Mouse (Mus musculus): ENCODE measurements at regions not wholly inside any gene's neighbourhood (a gene's known extent, or its start where the extent isn't known, plus 50 kb on each side); places are given as distances from the start of the nearest gene placed in this dataset.

- ATAC-seq (ENCODE audit: insufficient number of reproducible peaks, insufficient read depth, low FRiP score, low TSS enrichment, low read depth): no peak
- 84% methylated on average over 13 of the region's 13 CpGs for WGBS
- H3K9ac ChIP-seq (replicated peaks): no peak overlapping the region
- H3K27ac ChIP-seq: no peak overlapping the region
- no peaks in the 10 kb centered on the region for H3K9me3 ChIP-seq
- H3K4me2 ChIP-seq: no peak overlapping the region
- no peaks in the 10 kb centered on the region for H3K36me3 ChIP-seq
- H3K4me3 ChIP-seq (replicated peaks): no peak overlapping the region
- H3K4me1 ChIP-seq (replicated peaks): no peaks in the 10 kb centered on the region
- no peaks in the 10 kb centered on the region for H3K27me3 ChIP-seq
Measured at GRCm38 (mm10) chr1:177594341-177594740, 135.3 kb upstream of the 1700016C15Rik start.

GRCm38 (mm10) chr1:177595326-177595914, 134.2 kb upstream of the 1700016C15Rik start:
- H3K4me1 ChIP-seq (replicated peaks): no peaks in the 10 kb centered on the region
- H3K9ac ChIP-seq (replicated peaks): no peak overlapping the region
- WGBS: 88% methylated on average over 7 of the region's 7 CpGs
- H3K4me3 ChIP-seq (replicated peaks): no peak overlapping the region
- ATAC-seq (ENCODE audit: insufficient number of reproducible peaks, insufficient read depth, low FRiP score, low TSS enrichment, low read depth): no peak
- no peaks in the 10 kb centered on the region for H3K9me3 ChIP-seq
- no peaks in the 10 kb centered on the region for H3K36me3 ChIP-seq
- no peak overlapping the region for H3K4me2 ChIP-seq
- H3K27me3 ChIP-seq: no peaks in the 10 kb centered on the region
- no peak overlapping the region for H3K27ac ChIP-seq

DNA sequence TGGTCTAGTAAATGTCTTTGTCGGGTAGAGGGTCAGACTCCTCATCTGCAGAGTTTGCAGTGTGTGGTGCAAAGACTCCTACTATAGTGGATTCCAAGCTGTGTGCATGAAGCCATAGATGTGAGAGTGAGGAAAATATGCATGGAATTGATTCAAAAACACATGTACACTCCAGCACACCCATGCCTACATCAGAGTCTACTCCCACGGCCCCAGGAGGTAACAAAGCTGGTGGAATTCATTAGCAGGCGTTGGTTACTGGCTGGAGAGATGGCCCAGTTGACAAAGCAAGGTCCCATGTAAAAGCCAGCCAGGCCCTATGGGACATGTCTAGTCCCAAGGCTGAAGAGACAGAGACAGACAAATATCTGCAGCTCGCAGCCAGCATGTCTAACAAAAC, 132.6 kb upstream of the 1700016C15Rik start:
- no peak overlapping the region for H3K4me3 ChIP-seq (replicated peaks)
- no peaks in the 10 kb centered on the region for H3K9me3 ChIP-seq
- H3K4me2 ChIP-seq: no peak overlapping the region
- WGBS: 68% methylated on average over 4 of the region's 4 CpGs
- no peak for ATAC-seq (ENCODE audit: insufficient number of reproducible peaks, insufficient read depth, low FRiP score, low TSS enrichment, low read depth)
- no peaks in the 10 kb centered on the region for H3K36me3 ChIP-seq
- no peaks in the 10 kb centered on the region for H3K27me3 ChIP-seq
- no peaks in the 10 kb centered on the region for H3K4me1 ChIP-seq (replicated peaks)
- H3K9ac ChIP-seq (replicated peaks): no peak overlapping the region
- no peak overlapping the region for H3K27ac ChIP-seq

DNA sequence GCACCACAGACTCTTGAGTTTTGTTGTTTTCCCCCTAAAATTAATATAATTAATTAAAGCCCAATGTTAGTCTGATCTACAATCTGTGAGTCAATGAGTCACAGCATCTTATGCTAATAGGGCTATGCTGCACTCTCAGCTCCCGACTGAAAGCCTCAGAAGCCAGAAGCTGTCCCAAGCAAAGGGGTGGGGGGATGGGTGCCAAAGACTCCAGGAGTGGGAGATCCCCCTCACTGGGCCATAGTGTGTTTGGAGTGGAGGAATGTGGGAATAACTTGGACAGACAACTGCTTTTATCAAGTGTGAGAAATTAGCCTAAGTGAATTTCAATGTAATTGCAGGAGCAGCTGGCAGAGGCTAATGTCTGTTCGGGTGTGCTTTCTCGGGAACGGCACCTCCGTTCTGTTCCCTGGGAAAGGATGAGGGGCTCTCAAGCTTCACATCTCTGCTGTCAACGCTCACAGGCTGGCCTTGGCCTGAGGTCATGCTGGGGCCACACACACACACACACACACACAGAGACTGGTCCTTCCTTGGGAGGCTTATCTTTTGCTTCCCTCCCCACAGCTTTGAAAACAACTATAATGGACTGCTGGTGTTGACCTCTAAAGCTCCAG, 124.2 kb upstream of the 1700016C15Rik start:
- Histone ChIP-seq H3K4me3 (replicated peaks) (no peak overlapping the region), H3K27me3 (no peaks in the 10 kb centered on the region), H3K27ac (no peak overlapping the region), H3K4me2 (no peak overlapping the region), H3K4me1 (replicated peaks) (no peaks in the 10 kb centered on the region), H3K9ac (replicated peaks) (no peak overlapping the region), H3K9me3 (no peaks in the 10 kb centered on the region), H3K36me3 (no peaks in the 10 kb centered on the region)
- WGBS: 34% methylated on average over 6 of the region's 6 CpGs
- ATAC-seq (ENCODE audit: insufficient number of reproducible peaks, insufficient read depth, low FRiP score, low TSS enrichment, low read depth): no peak

- H3K36me3 ChIP-seq: no peaks in the 10 kb centered on the region
- no peak overlapping the region for H3K4me2 ChIP-seq
- no peaks in the 10 kb centered on the region for H3K9me3 ChIP-seq
- H3K9ac ChIP-seq (replicated peaks): no peak overlapping the region
- no peaks in the 10 kb centered on the region for H3K4me1 ChIP-seq (replicated peaks)
- no peak overlapping the region for H3K4me3 ChIP-seq (replicated peaks)
- WGBS: 63% methylated on average over 2 of the region's 2 CpGs
- no peak for ATAC-seq (ENCODE audit: insufficient number of reproducible peaks, insufficient read depth, low FRiP score, low TSS enrichment, low read depth)
- no peaks in the 10 kb centered on the region for H3K27me3 ChIP-seq
- no peak overlapping the region for H3K27ac ChIP-seq
Measured at GRCm38 (mm10) chr1:177607565-177607964, 122.0 kb upstream of the 1700016C15Rik start.

- H3K4me3 ChIP-seq (replicated peaks): no peak overlapping the region
- no peaks in the 10 kb centered on the region for H3K9me3 ChIP-seq
- no peaks in the 10 kb centered on the region for H3K36me3 ChIP-seq
- H3K4me1 ChIP-seq (replicated peaks): no peaks in the 10 kb centered on the region
- ATAC-seq (ENCODE audit: insufficient number of reproducible peaks, insufficient read depth, low FRiP score, low TSS enrichment, low read depth): no peak
- no peak overlapping the region for H3K27ac ChIP-seq
- 89% methylated on average over 18 of the region's 18 CpGs for WGBS
- H3K4me2 ChIP-seq: no peak overlapping the region
- no peaks in the 10 kb centered on the region for H3K27me3 ChIP-seq
- no peak overlapping the region for H3K9ac ChIP-seq (replicated peaks)
Measured at GRCm38 (mm10) chr1:177608551-177609020, 121.0 kb upstream of the 1700016C15Rik start.

GRCm38 (mm10) chr1:177609226-177609625, 120.4 kb upstream of the 1700016C15Rik start:
- Histone ChIP-seq H3K27me3 (no peaks in the 10 kb centered on the region), H3K36me3 (no peaks in the 10 kb centered on the region), H3K4me3 (replicated peaks) (no peak overlapping the region), H3K4me1 (replicated peaks) (no peaks in the 10 kb centered on the region), H3K27ac (no peak overlapping the region), H3K4me2 (no peak overlapping the region), H3K9ac (replicated peaks) (no peak overlapping the region), H3K9me3 (no peaks in the 10 kb centered on the region)
- no peak for ATAC-seq (ENCODE audit: insufficient number of reproducible peaks, insufficient read depth, low FRiP score, low TSS enrichment, low read depth)
- WGBS: 80% methylated on average over 2 of the region's 2 CpGs

- Histone ChIP-seq H3K27me3 (no peaks in the 10 kb centered on the region), H3K9me3 (no peaks in the 10 kb centered on the region), H3K4me3 (replicated peaks) (no peak overlapping the region), H3K27ac (no peak overlapping the region), H3K4me2 (no peak overlapping the region), H3K9ac (replicated peaks) (no peak overlapping the region), H3K36me3 (no peaks in the 10 kb centered on the region), H3K4me1 (replicated peaks) (no peaks in the 10 kb centered on the region)
- ATAC-seq (ENCODE audit: insufficient number of reproducible peaks, insufficient read depth, low FRiP score, low TSS enrichment, low read depth): no peak
- 75% methylated on average over 5 of the region's 5 CpGs for WGBS
Measured at GRCm38 (mm10) chr1:177609683-177610082, 119.9 kb upstream of the 1700016C15Rik start.

DNA sequence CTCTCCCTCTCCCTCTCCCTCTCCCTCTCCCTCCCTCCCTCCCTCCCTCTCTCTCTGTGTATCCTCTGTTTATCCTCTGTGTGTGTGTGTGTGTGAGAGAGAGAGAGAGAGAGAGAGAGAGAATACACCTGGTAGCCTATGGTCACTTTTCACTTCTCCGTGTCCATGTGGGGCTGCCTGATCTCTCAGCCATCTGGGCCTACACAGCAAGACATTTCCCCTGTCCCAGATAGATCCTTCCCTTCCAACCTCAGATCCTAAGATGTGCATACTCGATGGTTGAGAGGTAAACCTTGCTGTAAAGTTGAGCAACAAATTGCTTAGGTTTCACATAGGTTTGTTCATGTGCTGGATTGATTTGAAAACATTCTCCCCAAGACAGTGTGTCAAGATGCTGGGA, 119.5 kb upstream of the 1700016C15Rik start:
- H3K36me3 ChIP-seq: no peaks in the 10 kb centered on the region
- ATAC-seq (ENCODE audit: insufficient number of reproducible peaks, insufficient read depth, low FRiP score, low TSS enrichment, low read depth): no peak

DNA sequence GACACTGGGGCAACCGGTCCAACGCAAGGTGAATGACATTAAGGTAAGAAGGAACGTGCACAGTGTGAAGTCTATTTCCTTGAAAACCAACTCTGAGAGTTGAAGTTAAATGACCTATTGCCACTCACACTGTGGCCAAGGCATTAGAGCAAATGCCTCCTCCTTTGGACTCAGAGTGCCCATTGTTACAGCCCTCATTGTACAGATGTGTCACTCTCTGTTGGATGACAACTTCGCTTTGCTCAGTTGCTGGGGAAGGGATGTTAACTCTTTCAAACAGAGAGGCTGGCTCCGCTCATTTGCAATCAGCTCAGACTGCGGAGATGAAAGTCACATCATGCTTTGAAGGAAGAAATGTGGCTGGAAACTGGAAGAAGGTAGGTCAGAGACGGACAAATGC, 117.1 kb upstream of the 1700016C15Rik start:
- no peaks in the 10 kb centered on the region for H3K27me3 ChIP-seq
- H3K4me3 ChIP-seq (replicated peaks): no peak overlapping the region
- no peaks in the 10 kb centered on the region for H3K4me1 ChIP-seq (replicated peaks)
- no peak overlapping the region for H3K9ac ChIP-seq (replicated peaks)
- ATAC-seq (ENCODE audit: insufficient number of reproducible peaks, insufficient read depth, low FRiP score, low TSS enrichment, low read depth): no peak
- no peak overlapping the region for H3K27ac ChIP-seq
- no peaks in the 10 kb centered on the region for H3K36me3 ChIP-seq
- H3K9me3 ChIP-seq: no peaks in the 10 kb centered on the region
- WGBS: 84% methylated on average over 7 of the region's 7 CpGs
- H3K4me2 ChIP-seq: no peak overlapping the region

More for the DNA sequence above, 119.5 kb upstream of the 1700016C15Rik start:
- no peak overlapping the region for H3K27ac ChIP-seq
- no peak overlapping the region for H3K4me2 ChIP-seq
- 71% methylated on average over 2 of the region's 2 CpGs for WGBS
- no peak overlapping the region for H3K9ac ChIP-seq (replicated peaks)
- no peaks in the 10 kb centered on the region for H3K9me3 ChIP-seq
- no peaks in the 10 kb centered on the region for H3K27me3 ChIP-seq
- H3K4me3 ChIP-seq (replicated peaks): no peak overlapping the region
- no peaks in the 10 kb centered on the region for H3K4me1 ChIP-seq (replicated peaks)

DNA sequence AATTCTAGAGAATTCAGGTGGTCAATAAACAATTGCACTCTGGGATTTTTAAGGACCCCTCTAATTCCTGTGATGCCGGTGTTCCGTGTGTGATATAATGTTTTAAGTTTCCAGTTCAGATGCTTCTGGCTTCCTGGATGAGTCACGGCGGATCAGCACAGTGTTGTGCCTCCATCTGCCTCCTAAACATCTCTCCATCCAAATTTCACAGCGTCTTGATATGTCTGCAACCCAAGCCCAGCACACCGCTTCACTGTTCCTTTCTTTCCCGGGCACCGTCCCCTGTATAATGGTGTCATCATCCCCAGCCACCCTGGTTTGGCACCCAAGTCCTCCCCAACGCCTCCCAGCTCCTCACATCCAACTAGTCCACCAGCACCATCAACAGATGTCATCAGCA, 114.0 kb upstream of the 1700016C15Rik start:
- Histone ChIP-seq H3K36me3 (no peaks in the 10 kb centered on the region), H3K4me1 (replicated peaks) (no peaks in the 10 kb centered on the region), H3K9ac (replicated peaks) (no peak overlapping the region), H3K27ac (no peak overlapping the region), H3K27me3 (no peaks in the 10 kb centered on the region), H3K4me3 (replicated peaks) (no peak overlapping the region), H3K4me2 (no peak overlapping the region), H3K9me3 (no peaks in the 10 kb centered on the region)
- WGBS: 95% methylated on average over 9 of the region's 9 CpGs
- ATAC-seq (ENCODE audit: insufficient number of reproducible peaks, insufficient read depth, low FRiP score, low TSS enrichment, low read depth): no peak

Data from limb, embryonic 12.5 days (tissue).